Mouse (Mus musculus): ENCODE measurements around the gene Togaram2. TPM values are rescaled to one million over a fixed set of nuclear protein-coding genes. Genes with fewer than 3 reads are reported as not detected.
"Not testable (repeated sequence)": the region's sequence is repeated elsewhere in the genome, so short reads cannot be mapped to it uniquely, and the experiment has no call there.

Togaram2 gene
- total RNA-seq, 2 experiments from 2014 or later, result not detected

GRCm38 (mm10) chr17:71717881-71718625 lies 45.0 kb downstream of the Togaram2 start:
- no peak for ATAC-seq (replicated peaks; ENCODE audit: poor library complexity, severe bottlenecking)

DNA sequence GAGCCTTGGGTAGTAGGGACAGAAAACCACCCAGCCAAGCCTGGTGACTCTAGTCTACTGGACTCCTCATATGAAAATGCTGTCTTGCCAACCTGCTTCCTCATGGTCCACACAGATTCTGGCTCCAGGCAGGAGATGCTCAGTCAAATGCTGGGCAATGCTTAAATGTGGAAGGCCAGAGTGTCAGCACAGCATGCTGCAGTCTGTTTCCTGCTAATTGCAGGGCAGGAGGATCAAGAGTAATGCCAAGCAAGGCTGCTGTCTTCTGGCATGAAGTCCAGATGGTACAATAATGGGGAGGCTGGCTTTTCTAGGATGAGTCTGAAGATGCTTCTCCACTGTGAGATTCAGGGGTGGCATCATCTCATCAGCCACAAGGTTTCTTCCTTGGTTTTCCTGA lies 47.4 kb downstream of the Togaram2 start:
- ATAC-seq (replicated peaks; ENCODE audit: poor library complexity, severe bottlenecking), result no peak

DNA sequence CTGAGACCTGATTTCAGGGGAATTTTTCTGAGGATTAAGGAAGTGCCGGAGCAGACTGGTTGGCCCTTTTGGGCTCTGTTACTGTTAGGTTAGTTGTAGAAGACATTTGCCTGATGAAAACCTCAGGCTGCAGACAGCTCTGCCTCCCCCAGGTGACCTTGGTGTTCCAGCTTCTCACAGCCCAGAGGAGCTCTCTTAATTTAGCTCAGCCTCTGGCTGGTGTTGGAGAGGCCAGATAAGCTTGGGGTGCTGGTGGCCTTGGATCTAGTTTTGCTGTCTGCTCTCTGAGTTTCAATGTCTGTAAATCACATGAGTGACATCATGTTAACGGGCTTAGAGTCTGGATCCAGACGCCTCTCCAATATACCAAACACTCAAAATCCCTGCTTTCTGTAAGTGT lies 48.0 kb downstream of the Togaram2 start:
- ATAC-seq (replicated peaks; ENCODE audit: poor library complexity, severe bottlenecking), result no peak

DNA sequence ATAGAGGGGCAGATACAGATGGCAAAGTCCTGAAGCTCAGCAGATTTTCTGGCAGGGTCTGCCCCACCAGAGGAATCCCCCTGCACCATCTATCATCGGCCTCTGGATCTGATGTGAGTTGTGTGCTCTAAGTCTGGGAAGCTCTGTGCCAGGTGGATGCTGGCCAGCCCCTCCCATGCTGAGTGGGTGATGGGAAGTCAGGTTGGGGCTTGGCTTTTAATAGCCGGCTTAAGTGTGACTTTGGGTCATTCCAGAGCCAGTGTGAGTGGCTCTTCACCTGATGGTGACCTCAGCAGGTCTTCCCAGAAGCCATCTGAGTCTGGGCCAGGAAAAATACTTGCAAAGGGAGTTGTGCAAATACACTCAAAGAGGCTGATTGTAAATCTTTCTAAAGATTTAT lies 57.6 kb downstream of the Togaram2 start:
- ATAC-seq (replicated peaks; ENCODE audit: poor library complexity, severe bottlenecking), result no peak

- no peak for ATAC-seq (replicated peaks; ENCODE audit: poor library complexity, severe bottlenecking)
These were observed 63.4 kb downstream of the Togaram2 start for GRCm38 (mm10) chr17:71736442-71736841.

DNA sequence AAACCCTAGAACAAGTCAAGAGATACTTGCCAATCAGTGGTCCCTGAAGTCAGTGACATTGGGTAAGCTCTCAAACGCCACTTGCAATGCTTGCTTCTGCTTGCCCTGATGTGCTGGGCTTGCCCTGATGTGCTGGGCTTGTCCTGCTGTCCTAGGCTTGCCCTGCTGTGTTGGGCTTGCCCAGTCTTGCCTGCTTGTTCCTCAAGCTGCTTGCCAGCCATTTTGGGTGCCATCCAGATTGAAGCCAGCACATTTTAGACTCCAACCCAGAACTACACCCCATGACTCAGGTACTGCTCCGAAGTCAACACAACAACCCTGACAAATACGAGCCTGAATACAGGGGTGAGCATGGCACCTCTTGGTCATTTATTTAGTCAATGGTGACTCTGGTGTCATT lies 69.1 kb downstream of the Togaram2 start:
- ATAC-seq (replicated peaks; ENCODE audit: poor library complexity, severe bottlenecking), result no peak

DNA sequence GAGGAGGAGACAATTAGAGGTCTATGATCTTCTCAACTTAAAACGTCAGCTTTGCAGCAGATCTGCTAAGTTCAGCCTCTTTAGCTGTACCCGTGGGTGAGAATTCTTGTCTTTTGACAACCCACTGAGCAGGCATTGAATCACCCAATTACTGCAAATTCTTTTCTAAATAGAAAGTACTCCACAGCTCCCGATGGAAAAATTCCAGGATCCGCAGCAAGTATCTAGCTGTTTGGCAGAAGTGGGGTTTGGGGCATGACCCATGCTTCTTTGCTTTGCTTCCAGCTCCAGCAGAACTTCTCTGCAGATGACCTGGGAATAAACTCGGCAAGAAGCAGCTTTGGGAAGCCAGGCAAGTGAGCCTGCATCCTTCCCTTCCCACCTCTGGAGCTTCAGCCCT lies 69.9 kb downstream of the Togaram2 start:
- ATAC-seq (replicated peaks; ENCODE audit: poor library complexity, severe bottlenecking), result no peak

DNA sequence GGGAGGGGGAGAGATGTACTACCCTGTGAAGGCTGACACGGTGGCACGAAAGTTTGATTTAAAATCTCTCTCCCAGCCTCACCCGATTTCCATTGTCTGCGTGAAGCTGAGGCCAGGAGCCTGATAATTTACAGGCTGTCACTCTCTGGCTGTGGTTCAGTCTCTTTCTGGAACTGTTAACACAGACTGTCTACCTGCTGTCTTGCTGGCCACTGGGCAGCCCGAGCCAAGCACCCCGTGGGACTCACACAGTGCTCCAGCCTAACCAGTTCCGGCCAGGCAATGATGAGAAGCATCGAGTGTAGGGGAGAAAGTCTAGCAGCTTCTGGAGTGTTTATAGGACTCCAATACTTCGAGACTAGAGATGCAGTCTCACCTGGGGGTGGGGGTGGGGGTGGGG lies 73.1 kb downstream of the Togaram2 start:
- no peak for ATAC-seq (replicated peaks; ENCODE audit: poor library complexity, severe bottlenecking)

- no peak for ATAC-seq (replicated peaks; ENCODE audit: poor library complexity, severe bottlenecking)
These were observed 74.5 kb downstream of the Togaram2 start for GRCm38 (mm10) chr17:71747561-71747960.

GRCm38 (mm10) chr17:71749616-71750168 lies 76.6 kb downstream of the Togaram2 start:
- no peak for ATAC-seq (replicated peaks; ENCODE audit: poor library complexity, severe bottlenecking)

DNA sequence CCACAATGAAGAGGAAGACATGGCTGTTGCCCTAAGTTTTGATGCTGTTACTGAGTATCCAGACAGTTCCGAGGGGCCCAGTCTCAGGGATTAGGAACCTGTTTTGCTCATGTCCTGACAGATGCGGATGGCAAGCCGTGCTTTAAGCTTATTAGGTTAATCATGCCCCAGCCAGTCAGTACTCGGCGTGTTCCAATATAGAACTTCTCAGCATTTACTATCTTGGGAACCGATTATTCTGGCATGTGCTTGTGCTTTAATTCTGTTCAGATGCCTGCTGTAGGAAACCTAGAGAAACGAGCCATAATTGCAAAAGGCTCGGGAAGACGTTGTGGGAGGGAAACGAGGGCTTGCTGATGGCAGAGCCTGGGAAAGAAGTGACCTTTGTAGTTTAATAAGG lies 79.8 kb downstream of the Togaram2 start, which contains the start of gene Pcare:
TSS of gene Pcare (minus strand) at position 64 of the 400 bp plus-strand sequence.
- ATAC-seq (replicated peaks; ENCODE audit: poor library complexity, severe bottlenecking), result no peak

DNA sequence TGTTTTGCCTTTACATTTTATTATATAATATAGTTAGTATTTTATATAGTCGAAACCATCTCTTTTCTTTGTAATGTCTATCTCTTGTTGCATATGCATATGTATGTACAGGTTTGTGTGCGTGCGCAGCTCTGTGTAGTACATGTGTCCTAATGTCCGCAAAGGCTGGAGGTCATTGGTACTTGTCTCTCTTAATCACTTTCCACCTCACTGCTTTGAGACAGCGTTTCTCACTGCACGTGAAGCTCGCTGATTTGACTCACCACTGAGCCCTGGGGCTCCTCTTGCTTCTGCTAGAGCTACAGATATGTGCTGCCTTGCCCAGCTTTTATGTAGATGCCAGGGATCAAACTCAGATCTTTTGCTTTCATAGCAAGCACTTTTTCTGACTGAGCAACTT lies 87.5 kb downstream of the Togaram2 start:
- no peak for ATAC-seq (replicated peaks; ENCODE audit: poor library complexity, severe bottlenecking)

DNA sequence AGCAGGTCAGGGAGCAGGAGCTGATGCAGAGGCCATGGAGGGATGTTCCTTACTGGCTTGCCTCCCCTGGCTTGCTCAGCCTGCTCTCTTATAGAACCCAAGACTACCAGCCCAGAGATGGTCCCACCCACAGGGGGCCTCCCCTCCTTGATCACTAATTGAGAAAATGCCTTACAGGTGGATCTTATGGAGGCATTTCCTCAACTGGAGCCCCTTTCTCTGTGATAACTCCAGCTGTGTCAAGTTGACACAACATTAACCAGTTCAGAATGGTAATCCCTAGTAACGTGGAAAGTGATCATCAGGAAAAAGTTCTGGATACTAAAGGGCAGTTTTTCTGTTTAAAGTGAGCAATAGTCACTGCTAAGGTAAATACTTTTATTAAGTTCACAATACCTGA lies 95.1 kb downstream of the Togaram2 start, which contains the start of gene Clip4:
TSS of gene Clip4 (plus strand) at position 301 of the 400 bp plus-strand sequence.
- not testable (repeated sequence) for ATAC-seq (replicated peaks; ENCODE audit: poor library complexity, severe bottlenecking)

GRCm38 (mm10) chr17:71769564-71769963 lies 96.5 kb downstream of the Togaram2 start:
- no peak for ATAC-seq (replicated peaks; ENCODE audit: poor library complexity, severe bottlenecking)

DNA sequence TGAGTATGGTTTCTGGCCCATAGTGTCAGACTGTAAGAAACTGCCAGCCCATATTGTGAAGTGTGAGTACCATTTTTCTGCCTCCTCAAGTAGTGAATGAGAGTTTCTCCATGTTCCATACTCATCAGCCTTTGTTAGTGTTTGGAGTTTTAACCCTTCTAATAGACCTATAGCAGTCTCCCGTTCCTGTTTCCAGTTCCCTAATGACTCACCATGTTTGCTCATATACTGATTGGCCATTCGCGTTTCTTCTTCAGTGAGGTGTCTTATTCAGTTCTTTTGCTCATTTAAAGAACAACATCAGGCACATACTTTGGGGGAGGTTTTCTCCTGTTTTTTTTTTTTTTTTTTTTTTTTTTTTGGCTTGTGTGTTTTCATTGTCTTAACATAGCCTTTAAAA lies 97.6 kb downstream of the Togaram2 start:
- no peak; the same call in 1 of the 2 replicates for ATAC-seq (replicated peaks; ENCODE audit: poor library complexity, severe bottlenecking)

GRCm38 (mm10) chr17:71774173-71774572 lies 101.1 kb downstream of the Togaram2 start:
- no peak for ATAC-seq (replicated peaks; ENCODE audit: poor library complexity, severe bottlenecking)

DNA sequence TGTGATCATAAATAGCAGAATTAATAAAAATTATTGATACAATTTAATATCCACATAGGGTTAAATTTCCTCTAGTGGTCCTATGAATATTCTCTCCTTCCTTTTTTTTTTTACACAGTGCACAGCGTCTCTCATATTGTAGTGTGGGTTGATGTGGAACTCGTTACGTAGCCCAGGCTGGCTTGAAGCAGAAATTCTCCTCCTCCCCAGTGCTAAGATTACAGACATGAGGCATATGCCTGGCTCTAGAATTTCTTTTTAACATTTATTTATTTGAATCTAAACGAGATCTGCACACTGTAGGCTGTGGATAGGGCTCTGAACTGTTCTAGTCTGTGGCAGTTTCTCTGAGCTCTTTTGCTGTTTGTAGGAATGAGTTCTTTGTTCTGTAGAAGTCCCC lies 102.2 kb downstream of the Togaram2 start:
- ATAC-seq (replicated peaks; ENCODE audit: poor library complexity, severe bottlenecking), result no peak

- ATAC-seq (replicated peaks; ENCODE audit: poor library complexity, severe bottlenecking), result no peak
These were observed 105.6 kb downstream of the Togaram2 start for GRCm38 (mm10) chr17:71778696-71779095.
